In genomic region chr14:79139918-79140825, GRCm38 (mm10) we compare ENCODE assay signal across 7 mouse cellular contexts.
DNase-seq lines count a peak whose midpoint lies in the region; ATAC-seq lines count a peak whose summit lies in the region.

No protein-coding gene starts in this region.

- no peak overlapping the region for H3K27ac ChIP-seq in midbrain, embryonic 16.5 days (ENCODE audit: low read length)

- WGBS in midbrain, embryonic 16.5 days = 25% methylated on average over 19 of the region's 19 CpGs

- peak; percentile 75 for ATAC-seq in midbrain, embryonic 16.5 days

- H3K27me3 ChIP-seq in midbrain, embryonic 16.5 days (ENCODE audit: control insufficient read depth, insufficient read depth, low read depth, low read length) = no peaks in the 10 kb centered on the region

- DNase-seq in adrenal gland, postnatal 36 days = peak; percentile 65 to 76
- peak; percentile 82 for DNase-seq in embryo, embryonic 11 days
- peak; percentile 35 to 46 for DNase-seq in heart, postnatal 36 days
- DNase-seq in kidney, postnatal 36 days = peak; percentile 78 to 85
- no peak for DNase-seq in Muller cell, postnatal 12 days (ENCODE audit: inconsistent ontology term)
- no peak for DNase-seq in layer of hippocampus, postnatal 36 days

- H3K4me1 ChIP-seq in midbrain, embryonic 16.5 days (ENCODE audit: control insufficient read depth, insufficient read depth, low read length) = peaks cover 10% of the 10 kb centered on the region; the same call in 1 of the 2 replicates

- no peak overlapping the region for H3K4me3 ChIP-seq in midbrain, embryonic 16.5 days (ENCODE audit: low read depth, low read length)

- intact Hi-C loops in heart, postnatal 36 days (cut with DNase I) = loop anchor here (1.0 kb wide), 1 partner anchor 17 kb away; no protein-coding TSS in a partner anchor

- no peak overlapping the region for H3K9ac ChIP-seq in midbrain, embryonic 16.5 days (ENCODE audit: low read depth, low read length)

- no peaks in the 10 kb centered on the region for H3K9me3 ChIP-seq in midbrain, embryonic 16.5 days (replicated peaks; ENCODE audit: control insufficient read depth, low read length, poor library complexity, severe bottlenecking)

- H3K36me3 ChIP-seq in midbrain, embryonic 16.5 days (ENCODE audit: control insufficient read depth, insufficient read depth, low read length) = no peaks in the 10 kb centered on the region

- H3K4me2 ChIP-seq in midbrain, embryonic 16.5 days (ENCODE audit: low read length) = 0 out of 2 replicates have a peak overlapping the region, but pooled peaks have one; percentile 1

Comparison
In these comparisons a context has a peak if more than half of its experiments do, and no peak if none do; other contexts are left out.
1. DNase-seq: peak in adrenal gland, postnatal 36 days (2 of 2), embryo, embryonic 11 days (single experiment), heart, postnatal 36 days (2 of 2) and kidney, postnatal 36 days (2 of 2); none in Muller cell, postnatal 12 days (single experiment) and layer of hippocampus, postnatal 36 days (0 of 2).